Mouse (Mus musculus): ENCODE data around the gene Irx3. TPM values are rescaled to one million over a fixed set of nuclear protein-coding genes. Genes with fewer than 3 reads are reported as not detected.

The Irx3 gene
- total and polyA plus RNA-seq, 2 experiments from 2014 or later = 25.6 to 40.1 TPM

GRCm38 (mm10) chr8:91836685-91837084 is 34.8 kb upstream of the Irx3 start:
- no peak for TF ChIP-seq CTCF (IDR thresholded peaks at IDR 0.05; ENCODE audit: low read depth)
- TF ChIP-seq EP300 (IDR thresholded peaks at IDR 0.05; ENCODE audit: low read depth) = no peak
- no peaks in the 10 kb centered on the region for H3K9me3 ChIP-seq (replicated peaks; ENCODE audit: control insufficient read depth, low read length)
- no peak overlapping the region for H3K27ac ChIP-seq (ENCODE audit: low read depth)
- H3K4me2 ChIP-seq (ENCODE audit: low read depth, low read length) = no peak overlapping the region
- WGBS = 58% methylated on average over 9 of the region's 9 CpGs
- H3K4me3 ChIP-seq (ENCODE audit: low read depth, low read length) = no peak overlapping the region
- H3K36me3 ChIP-seq (replicated peaks; ENCODE audit: control insufficient read depth, insufficient read depth, low read length) = no peaks in the 10 kb centered on the region
- ATAC-seq (ENCODE audit: insufficient read depth, low read depth) = no peak
- no peak for DNase-seq (ENCODE audit: low spot score)
- H3K4me1 ChIP-seq (ENCODE audit: control insufficient read depth, insufficient read depth) = no peaks in the 10 kb centered on the region
- H3K27me3 ChIP-seq (ENCODE audit: control insufficient read depth, insufficient read depth, low read length) = peaks cover 11% of the 10 kb centered on the region; the same call in 1 of the 2 replicates
- no peak overlapping the region for H3K9ac ChIP-seq (replicated peaks; ENCODE audit: low read depth, low read length)

GRCm38 (mm10) chr8:91827661-91828060 is 25.8 kb upstream of the Irx3 start:
- no peaks in the 10 kb centered on the region for H3K36me3 ChIP-seq (replicated peaks; ENCODE audit: control insufficient read depth, insufficient read depth, low read length)
- no peak overlapping the region for H3K27ac ChIP-seq (ENCODE audit: low read depth)
- ATAC-seq (ENCODE audit: insufficient read depth, low read depth) (no peak), DNase-seq (ENCODE audit: low spot score) (no peak)
- no peaks in the 10 kb centered on the region for H3K4me1 ChIP-seq (ENCODE audit: control insufficient read depth, insufficient read depth)
- peaks cover 4% of the 10 kb centered on the region; the same call in 1 of the 2 replicates for H3K27me3 ChIP-seq (ENCODE audit: control insufficient read depth, insufficient read depth, low read length)
- 83% methylated on average over 14 of the region's 14 CpGs for WGBS
- H3K4me2 ChIP-seq (ENCODE audit: low read depth, low read length) = no peak overlapping the region
- H3K9me3 ChIP-seq (replicated peaks; ENCODE audit: control insufficient read depth, low read length) = no peaks in the 10 kb centered on the region
- H3K4me3 ChIP-seq (ENCODE audit: low read depth, low read length) = no peak overlapping the region
- H3K9ac ChIP-seq (replicated peaks; ENCODE audit: low read depth, low read length) = no peak overlapping the region
- no peak for TF ChIP-seq CTCF (IDR thresholded peaks at IDR 0.05; ENCODE audit: low read depth)
- no peak for TF ChIP-seq EP300 (IDR thresholded peaks at IDR 0.05; ENCODE audit: low read depth)

- H3K4me3 ChIP-seq (ENCODE audit: low read depth, low read length) = no peak overlapping the region
Observed at GRCm38 (mm10) chr8:91827192-91827591, 25.3 kb upstream of the Irx3 start.

GRCm38 (mm10) chr8:91823357-91823756 is 21.5 kb upstream of the Irx3 start:
- no peak overlapping the region for H3K4me3 ChIP-seq (ENCODE audit: low read depth, low read length)
- TF ChIP-seq EP300 (IDR thresholded peaks at IDR 0.05; ENCODE audit: low read depth) (no peak), CTCF (IDR thresholded peaks at IDR 0.05; ENCODE audit: low read depth) (no peak)
- DNase-seq (ENCODE audit: low spot score) (no peak), ATAC-seq (ENCODE audit: insufficient read depth, low read depth) (no peak)
- H3K36me3 ChIP-seq (replicated peaks; ENCODE audit: control insufficient read depth, insufficient read depth, low read length) = no peaks in the 10 kb centered on the region
- no peaks in the 10 kb centered on the region for H3K27me3 ChIP-seq (ENCODE audit: control insufficient read depth, insufficient read depth, low read length)
- H3K9me3 ChIP-seq (replicated peaks; ENCODE audit: control insufficient read depth, low read length) = no peaks in the 10 kb centered on the region
- H3K9ac ChIP-seq (replicated peaks; ENCODE audit: low read depth, low read length) = no peak overlapping the region
- WGBS = 70% methylated on average over 11 of the region's 11 CpGs
- no peak overlapping the region for H3K4me2 ChIP-seq (ENCODE audit: low read depth, low read length)
- H3K4me1 ChIP-seq (ENCODE audit: control insufficient read depth, insufficient read depth) = peaks cover 6% of the 10 kb centered on the region; the same call in 1 of the 2 replicates
- H3K27ac ChIP-seq (ENCODE audit: low read depth) = no peak overlapping the region

More at GRCm38 (mm10) chr8:91827192-91827591, 25.3 kb upstream of the Irx3 start:
- no peaks in the 10 kb centered on the region for H3K4me1 ChIP-seq (ENCODE audit: control insufficient read depth, insufficient read depth)
- ATAC-seq (ENCODE audit: insufficient read depth, low read depth) = no peak
- no peak overlapping the region for H3K9ac ChIP-seq (replicated peaks; ENCODE audit: low read depth, low read length)
- H3K27ac ChIP-seq (ENCODE audit: low read depth) = no peak overlapping the region
- no peak for TF ChIP-seq EP300 (IDR thresholded peaks at IDR 0.05; ENCODE audit: low read depth)
- no peak for TF ChIP-seq CTCF (IDR thresholded peaks at IDR 0.05; ENCODE audit: low read depth)
- peaks cover 4% of the 10 kb centered on the region; the same call in 1 of the 2 replicates for H3K27me3 ChIP-seq (ENCODE audit: control insufficient read depth, insufficient read depth, low read length)
- 86% methylated on average over 9 of the region's 9 CpGs for WGBS
- no peaks in the 10 kb centered on the region for H3K36me3 ChIP-seq (replicated peaks; ENCODE audit: control insufficient read depth, insufficient read depth, low read length)
- DNase-seq (ENCODE audit: low spot score) = no peak
- H3K4me2 ChIP-seq (ENCODE audit: low read depth, low read length) = no peak overlapping the region
- H3K9me3 ChIP-seq (replicated peaks; ENCODE audit: control insufficient read depth, low read length) = no peaks in the 10 kb centered on the region

GRCm38 (mm10) chr8:91822746-91823145 is 20.9 kb upstream of the Irx3 start:
- no peak for DNase-seq (ENCODE audit: low spot score)
- TF ChIP-seq CTCF (IDR thresholded peaks at IDR 0.05; ENCODE audit: low read depth) = no peak
- no peak for TF ChIP-seq EP300 (IDR thresholded peaks at IDR 0.05; ENCODE audit: low read depth)
- H3K4me2 ChIP-seq (ENCODE audit: low read depth, low read length) = no peak overlapping the region
- ATAC-seq (ENCODE audit: insufficient read depth, low read depth) = no peak
- no peak overlapping the region for H3K9ac ChIP-seq (replicated peaks; ENCODE audit: low read depth, low read length)
- H3K27me3 ChIP-seq (ENCODE audit: control insufficient read depth, insufficient read depth, low read length) = no peaks in the 10 kb centered on the region
- no peak overlapping the region for H3K4me3 ChIP-seq (ENCODE audit: low read depth, low read length)
- no peaks in the 10 kb centered on the region for H3K36me3 ChIP-seq (replicated peaks; ENCODE audit: control insufficient read depth, insufficient read depth, low read length)
- no peaks in the 10 kb centered on the region for H3K9me3 ChIP-seq (replicated peaks; ENCODE audit: control insufficient read depth, low read length)
- WGBS = 46% methylated on average over 4 of the region's 4 CpGs
- no peak overlapping the region for H3K27ac ChIP-seq (ENCODE audit: low read depth)
- peaks cover 6% of the 10 kb centered on the region; the same call in 1 of the 2 replicates for H3K4me1 ChIP-seq (ENCODE audit: control insufficient read depth, insufficient read depth)

GRCm38 (mm10) chr8:91821976-91822375 is 20.1 kb upstream of the Irx3 start:
- TF ChIP-seq CTCF (IDR thresholded peaks at IDR 0.05; ENCODE audit: low read depth) = no peak
- no peak for TF ChIP-seq EP300 (IDR thresholded peaks at IDR 0.05; ENCODE audit: low read depth)
- DNase-seq (ENCODE audit: low spot score) (no peak), ATAC-seq (ENCODE audit: insufficient read depth, low read depth) (no peak)
- Histone ChIP-seq H3K4me2 (ENCODE audit: low read depth, low read length) (no peak overlapping the region), H3K9ac (replicated peaks; ENCODE audit: low read depth, low read length) (no peak overlapping the region), H3K27ac (ENCODE audit: low read depth) (no peak overlapping the region), H3K27me3 (ENCODE audit: control insufficient read depth, insufficient read depth, low read length) (no peaks in the 10 kb centered on the region), H3K36me3 (replicated peaks; ENCODE audit: control insufficient read depth, insufficient read depth, low read length) (no peaks in the 10 kb centered on the region), H3K4me3 (ENCODE audit: low read depth, low read length) (no peak overlapping the region), H3K4me1 (ENCODE audit: control insufficient read depth, insufficient read depth) (peaks cover 6% of the 10 kb centered on the region; the same call in 1 of the 2 replicates), H3K9me3 (replicated peaks; ENCODE audit: control insufficient read depth, low read length) (no peaks in the 10 kb centered on the region)
- 55% methylated on average over 4 of the region's 4 CpGs for WGBS
